Mouse (Mus musculus): ENCODE measurements around the gene Pold2. TPM values are rescaled to one million over a fixed set of nuclear protein-coding genes. Genes with fewer than 3 reads are reported as not detected.
"Not testable (repeated sequence)": the region's sequence is repeated elsewhere in the genome, so short reads cannot be mapped to it uniquely, and the experiment has no call there.

Pold2 gene
- total and polyA plus RNA-seq, 3 experiments = 261 to 366 TPM; not detected in 1

DNA sequence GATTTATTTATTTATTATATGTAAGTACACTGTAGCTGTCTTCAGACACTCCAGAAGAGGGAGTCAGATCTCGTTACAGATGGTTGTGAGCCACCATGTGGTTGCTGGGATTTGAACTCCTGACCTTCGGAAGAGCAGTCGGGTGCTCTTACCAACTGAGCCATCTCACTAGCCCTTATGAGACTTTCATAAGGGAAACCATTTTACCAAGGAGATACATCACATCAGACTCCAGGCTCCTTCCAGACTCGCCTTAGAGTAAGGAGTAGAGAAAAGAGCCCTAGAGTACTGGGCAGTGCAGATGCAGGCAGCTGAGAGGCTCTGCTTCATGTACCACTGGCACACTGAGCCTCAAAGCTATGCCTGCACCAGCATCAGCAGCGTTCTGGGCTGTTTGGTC lies 10.5 kb upstream of the Pold2 start:
- H3K27me3 ChIP-seq (ENCODE audit: control insufficient read depth in 1 of 2, insufficient read depth in 2 of 2, low read length in 2 of 2); H3K9me3 ChIP-seq (replicated peaks; ENCODE audit: insufficient read depth, low read length); H3K36me3 ChIP-seq (ENCODE audit: control insufficient read depth in 1 of 2, insufficient read depth in 2 of 2, low read length in 2 of 2); H3K79me2 ChIP-seq (ENCODE audit: control insufficient read depth, insufficient read depth, low read length, poor library complexity); H3K4me1 ChIP-seq (ENCODE audit: control insufficient read depth in 1 of 2, insufficient read depth in 2 of 2, low read length in 2 of 2); H3K9ac ChIP-seq (ENCODE audit: control insufficient read depth, low read depth, low read length, poor library complexity, severe bottlenecking); H3K27ac ChIP-seq (ENCODE audit: control insufficient read depth, low read depth, low read length); DNase-seq (ENCODE audit: low read depth, low spot score); H3K4me3 ChIP-seq (ENCODE audit: control insufficient read depth in 1 of 2, insufficient read depth in 1 of 2, low read depth in 2 of 2, low read length in 2 of 2): not testable (repeated sequence)
- peak; percentile 88 for TF ChIP-seq TBP (IDR thresholded peaks at IDR 0.05; ENCODE audit: low read depth, low read length)

DNA sequence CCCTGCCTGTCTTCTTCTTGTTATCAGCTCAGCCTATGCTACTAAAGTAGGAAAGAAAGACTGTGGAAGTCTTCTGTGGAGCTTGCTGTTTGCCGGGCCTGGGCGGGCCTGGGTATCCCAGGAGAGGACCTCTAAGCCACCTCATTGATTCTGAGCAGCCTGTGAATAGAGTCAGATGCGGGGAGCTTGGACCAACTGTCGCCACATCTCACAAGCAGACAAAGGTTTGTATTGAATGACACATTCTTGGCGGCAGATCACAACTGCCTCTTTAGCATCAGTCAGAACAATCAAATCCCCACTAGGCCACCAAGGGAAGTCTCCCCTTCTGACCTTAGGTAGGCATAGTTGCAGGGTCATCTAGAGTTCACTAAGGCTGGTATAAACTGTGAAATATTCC lies 9.2 kb upstream of the Pold2 start:
- DNase-seq (ENCODE audit: low read depth, low spot score) = no peak
- no peak overlapping the region for H3K9ac ChIP-seq (ENCODE audit: control insufficient read depth, low read depth, low read length, poor library complexity, severe bottlenecking)
- H3K79me2 ChIP-seq (ENCODE audit: control insufficient read depth, insufficient read depth, low read length, poor library complexity) = no peaks in the 10 kb centered on the region
- H3K4me3 ChIP-seq (ENCODE audit: control insufficient read depth in 1 of 2, insufficient read depth in 1 of 2, low read depth in 2 of 2, low read length in 2 of 2) = no peak overlapping the region
- no peaks in the 10 kb centered on the region for H3K27me3 ChIP-seq (ENCODE audit: control insufficient read depth in 1 of 2, insufficient read depth in 2 of 2, low read length in 2 of 2)
- no peaks in the 10 kb centered on the region for H3K36me3 ChIP-seq (ENCODE audit: control insufficient read depth in 1 of 2, insufficient read depth in 2 of 2, low read length in 2 of 2)
- TF ChIP-seq MYC (IDR thresholded peaks at IDR 0.05; ENCODE audit: low read depth, low read length) (no peak), MEF2A (IDR thresholded peaks at IDR 0.05; ENCODE audit: extremely low read depth, insufficient replicate concordance, low read depth, low read length, poor library complexity, severe bottlenecking) (no peak), CHD2 (IDR thresholded peaks at IDR 0.05; ENCODE audit: low read length) (no peak)
- H3K9me3 ChIP-seq (replicated peaks; ENCODE audit: insufficient read depth, low read length) = no peaks in the 10 kb centered on the region
- H3K27ac ChIP-seq (ENCODE audit: control insufficient read depth, low read depth, low read length) = no peak overlapping the region
- no peaks in the 10 kb centered on the region; a peak in 1 of 4 replicates for H3K4me1 ChIP-seq (ENCODE audit: control insufficient read depth in 1 of 2, insufficient read depth in 2 of 2, low read length in 2 of 2)

DNA sequence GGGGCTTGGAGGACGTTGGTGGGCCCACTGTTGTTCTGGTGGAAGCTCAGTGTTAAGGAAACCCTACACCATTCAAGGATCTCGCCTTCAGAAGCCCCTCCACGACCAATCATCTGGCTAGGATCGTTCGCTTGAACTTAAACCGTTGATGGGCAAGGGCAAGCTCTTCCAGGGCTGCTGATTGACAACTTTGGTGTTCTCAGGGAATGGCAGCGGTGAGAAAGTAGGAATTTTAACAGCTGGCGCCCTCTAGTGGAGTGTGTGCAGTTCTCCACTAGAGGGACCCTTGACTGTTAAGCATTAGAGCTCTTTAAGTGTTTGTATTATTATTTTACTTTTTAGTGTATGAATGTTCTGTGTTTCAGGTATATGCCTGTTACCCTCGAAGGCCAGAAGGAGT lies 8.1 kb upstream of the Pold2 start:
- H3K9me3 ChIP-seq (replicated peaks; ENCODE audit: insufficient read depth, low read length) = no peaks in the 10 kb centered on the region
- H3K4me3 ChIP-seq (ENCODE audit: control insufficient read depth in 1 of 2, insufficient read depth in 1 of 2, low read depth in 2 of 2, low read length in 2 of 2) = no peak overlapping the region
- no peak overlapping the region for H3K9ac ChIP-seq (ENCODE audit: control insufficient read depth, low read depth, low read length, poor library complexity, severe bottlenecking)
- peak in 2 of 3 experiments; percentile 89 for TF ChIP-seq CTCF (IDR thresholded peaks at IDR 0.05 in 2 of 3, conservative IDR thresholded peaks at IDR 0.05 in 1 of 3; ENCODE audit: control insufficient read depth in 1 of 3, insufficient read depth in 1 of 3, low read depth in 2 of 3, low read length in 3 of 3, poor library complexity in 1 of 3, severe bottlenecking in 1 of 3)
- peak; percentile 81 for TF ChIP-seq ZC3H11A (IDR thresholded peaks at IDR 0.05; ENCODE audit: low read depth, low read length)
- peak; percentile 23; the same call in 1 of the 2 replicates for TF ChIP-seq SIN3A (IDR thresholded peaks at IDR 0.05; ENCODE audit: low read length)
- TF ChIP-seq SMC3 (IDR thresholded peaks at IDR 0.05; ENCODE audit: low read depth, low read length) = peak; percentile 87
- no peak for TF ChIP-seq HCFC1 (IDR thresholded peaks at IDR 0.05; ENCODE audit: low read depth, low read length)
- TF ChIP-seq RAD21 (IDR thresholded peaks at IDR 0.05; ENCODE audit: low read depth, low read length) = peak; percentile 88
- no peak for TF ChIP-seq MYC (IDR thresholded peaks at IDR 0.05; ENCODE audit: low read depth, low read length)
- peak; percentile 81 for DNase-seq (ENCODE audit: low read depth, low spot score)
- H3K27ac ChIP-seq (ENCODE audit: control insufficient read depth, low read depth, low read length) = no peak overlapping the region
- no peaks in the 10 kb centered on the region; a peak in 1 of 4 replicates for H3K4me1 ChIP-seq (ENCODE audit: control insufficient read depth in 1 of 2, insufficient read depth in 2 of 2, low read length in 2 of 2)
- H3K79me2 ChIP-seq (ENCODE audit: control insufficient read depth, insufficient read depth, low read length, poor library complexity) = no peaks in the 10 kb centered on the region
- H3K27me3 ChIP-seq (ENCODE audit: control insufficient read depth in 1 of 2, insufficient read depth in 2 of 2, low read length in 2 of 2) = no peaks in the 10 kb centered on the region
- no peaks in the 10 kb centered on the region for H3K36me3 ChIP-seq (ENCODE audit: control insufficient read depth in 1 of 2, insufficient read depth in 2 of 2, low read length in 2 of 2)

All from MEL (cell line).